Comparison of ENCODE assay signal across 7 mouse cellular contexts in the genomic region with DNA sequence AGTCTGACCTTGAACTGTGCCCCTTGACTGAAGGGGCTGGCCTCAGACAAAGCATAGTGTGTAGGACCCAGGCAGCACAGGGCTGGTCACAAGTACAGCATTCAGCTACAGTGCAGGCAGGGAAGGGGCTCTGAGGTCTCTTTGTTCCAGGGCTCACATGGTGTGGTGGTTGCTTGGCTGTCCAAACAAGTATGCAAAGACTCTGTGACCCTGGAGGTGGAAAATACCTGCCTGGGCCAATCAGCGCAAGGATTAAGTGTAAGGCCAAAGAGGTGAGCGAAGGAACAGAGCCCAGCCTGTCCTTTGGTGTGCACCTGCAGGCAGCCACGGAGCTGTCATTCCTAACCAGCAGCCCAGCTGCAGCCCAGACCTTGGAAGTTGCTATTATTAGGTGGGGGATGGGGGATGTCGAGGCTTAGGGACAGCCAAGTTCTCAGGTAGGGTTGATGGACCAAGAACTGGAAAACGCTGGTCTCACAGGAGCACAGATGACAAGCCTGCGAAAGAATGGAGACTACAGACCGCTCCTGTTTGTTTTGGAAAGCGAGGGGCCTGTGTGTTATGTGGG. TPM values are rescaled to one million over a fixed set of nuclear protein-coding genes. Genes with fewer than 3 reads are reported as not detected.
DNase-seq lines count a peak whose midpoint lies in the region; ATAC-seq and TF ChIP-seq lines count a peak whose summit lies in the region.

No protein-coding gene starts in this region.

- no peaks in the 10 kb centered on the region for H3K27me3 ChIP-seq in neural tube, embryonic 13.5 days
- no peaks in the 10 kb centered on the region for H3K27me3 ChIP-seq in neural tube, embryonic 15.5 days (replicated peaks)
- H3K27me3 ChIP-seq in forebrain, postnatal 0 days (ENCODE audit: insufficient read depth, low read length): no peaks in the 10 kb centered on the region

- H3K4me3 ChIP-seq in neural tube, embryonic 13.5 days: no peak overlapping the region
- no peak overlapping the region for H3K4me3 ChIP-seq in neural tube, embryonic 15.5 days (replicated peaks)
- no peak overlapping the region for H3K4me3 ChIP-seq in forebrain, postnatal 0 days (ENCODE audit: low read depth, low read length)

- no peak for TF ChIP-seq CTCF in forebrain, postnatal 0 days (IDR thresholded peaks at IDR 0.05; ENCODE audit: low read depth)

- peaks cover 21% of the 10 kb centered on the region for H3K4me1 ChIP-seq in neural tube, embryonic 13.5 days (replicated peaks)
- peaks cover 10% of the 10 kb centered on the region for H3K4me1 ChIP-seq in neural tube, embryonic 15.5 days
- H3K4me1 ChIP-seq in forebrain, postnatal 0 days (ENCODE audit: insufficient read depth): no peaks in the 10 kb centered on the region

- no peak for DNase-seq in forebrain, postnatal 0 days
- DNase-seq in kidney, postnatal 25 days: peak; percentile 59 to 89
- no peak for DNase-seq in urinary bladder, postnatal 14 days (ENCODE audit: low spot score)
- DNase-seq in MN1 (ENCODE audit: low spot score): no peak
- DNase-seq in gastrocnemius, postnatal 14 days: no peak

- 0 out of 2 replicates have a peak, but pooled peaks have one; percentile 57 for ATAC-seq in neural tube, embryonic 13.5 days (ENCODE audit: low read depth)
- ATAC-seq in neural tube, embryonic 15.5 days (ENCODE audit: low FRiP score): no peak
- peak; percentile 44; the same call in 1 of the 2 replicates for ATAC-seq in forebrain, postnatal 0 days

- 69% methylated on average over 8 of the region's 8 CpGs for WGBS in neural tube, embryonic 13.5 days
- WGBS in neural tube, embryonic 15.5 days: 64% methylated on average over 8 of the region's 8 CpGs
- 58% methylated on average over 8 of the region's 8 CpGs for WGBS in forebrain, postnatal 0 days

- H3K9me3 ChIP-seq in neural tube, embryonic 13.5 days: no peaks in the 10 kb centered on the region
- H3K9me3 ChIP-seq in neural tube, embryonic 15.5 days (replicated peaks): no peaks in the 10 kb centered on the region
- no peaks in the 10 kb centered on the region for H3K9me3 ChIP-seq in forebrain, postnatal 0 days (ENCODE audit: low read length)

- no peaks in the 10 kb centered on the region for H3K36me3 ChIP-seq in neural tube, embryonic 13.5 days
- H3K36me3 ChIP-seq in neural tube, embryonic 15.5 days: no peaks in the 10 kb centered on the region
- no peaks in the 10 kb centered on the region for H3K36me3 ChIP-seq in forebrain, postnatal 0 days (ENCODE audit: insufficient read depth)

- H3K4me2 ChIP-seq in neural tube, embryonic 13.5 days: no peak overlapping the region
- no peak overlapping the region for H3K4me2 ChIP-seq in neural tube, embryonic 15.5 days
- no peak overlapping the region for H3K4me2 ChIP-seq in forebrain, postnatal 0 days (ENCODE audit: low read depth)

- intact Hi-C loops in gastrocnemius, postnatal 14 days (cut with DNase I; ENCODE audit: low total_unique reads): no loop called here

- no peak overlapping the region for H3K9ac ChIP-seq in neural tube, embryonic 13.5 days
- no peak overlapping the region for H3K9ac ChIP-seq in neural tube, embryonic 15.5 days (replicated peaks)
- no peak overlapping the region for H3K9ac ChIP-seq in forebrain, postnatal 0 days

- no peak overlapping the region for H3K27ac ChIP-seq in neural tube, embryonic 13.5 days (replicated peaks)
- no peak overlapping the region for H3K27ac ChIP-seq in neural tube, embryonic 15.5 days (replicated peaks)
- H3K27ac ChIP-seq in forebrain, postnatal 0 days (ENCODE audit: low read depth, low read length): no peak overlapping the region

RNA-seq across cellular contexts. Expression of a gene that starts 32.3 kb away (rescaled TPM):
- 1.1 and 1.2 TPM in 2 replicates for polyA plus RNA-seq in neural tube, embryonic 13.5 days (2015; fragmentation: Nextera tagmentation; extraction: Ambion mirVana)
- polyA plus RNA-seq in neural tube, embryonic 15.5 days (2015; fragmentation: Nextera tagmentation; extraction: Ambion mirVana): 1.3 and 1.6 TPM in 2 replicates
- 1.8 and 2.0 TPM in 2 replicates for total RNA-seq in forebrain, postnatal 0 days (2014; rRNA removed)
- 1.2 and 1.8 TPM in 2 replicates for polyA plus RNA-seq in forebrain, postnatal 0 days (2015; fragmentation: Nextera tagmentation; extraction: Ambion mirVana)
- total RNA-seq in gastrocnemius, postnatal 14 days (2021): 1 to 10 TPM; 2.3 to 2.5 TPM

Comparison
In these comparisons a context has a peak if more than half of its experiments do, and no peak if none do; other contexts are left out.
1. DNase-seq: peak in kidney, postnatal 25 days (2 of 2); none in forebrain, postnatal 0 days (single experiment), urinary bladder, postnatal 14 days (single experiment), MN1 (single experiment) and gastrocnemius, postnatal 14 days (single experiment).